Mouse (Mus musculus) G1E (cell line): ENCODE measurements at regions not wholly inside any gene's neighbourhood (a gene's known extent, or its start where the extent isn't known, plus 50 kb on each side); places are given as distances from the start of the nearest gene placed in this dataset.

ENCODE experiments used
- CTCF ChIP-seq: IDR thresholded peaks from 2 replicates; pipeline ENCODE4 v1.5.1; 2012; ENCODE audit warnings: low read depth, low read length, inconsistent platforms, mixed read lengths
- GATA1 ChIP-seq: IDR thresholded peaks from 2 replicates; pipeline ENCODE4 v1.6.1; 2012; ENCODE audit warnings: borderline replicate concordance, low read length, inconsistent platforms, mixed read lengths
- GATA2 ChIP-seq: IDR thresholded peaks from 2 replicates; pipeline ENCODE4 v1.6.1; 2012; ENCODE audit warnings: low read depth, low read length, inconsistent platforms, borderline replicate concordance
- POLR2AphosphoS5 ChIP-seq: IDR thresholded peaks from 2 replicates; pipeline ENCODE4 v1.6.1; 2012; ENCODE audit warnings: low read depth, low read length, inconsistent platforms; ENCODE audit not compliant: insufficient replicate concordance
- TAL1 ChIP-seq: conservative IDR thresholded peaks from 2 replicates; pipeline ENCODE4 v1.6.1; 2012; ENCODE audit warnings: low read depth, low read length, inconsistent platforms, mixed read lengths

GRCm38 (mm10) chr19:59585835-59586234 is 127.7 kb downstream of the Emx2 start:
- no peak for TF ChIP-seq TAL1
- no peak for TF ChIP-seq CTCF
- TF ChIP-seq GATA1: no peak
- no peak for TF ChIP-seq GATA2
- TF ChIP-seq POLR2AphosphoS5: no peak
